Mouse (Mus musculus) inflammation-experienced regulatory T-cells (primary cell): ENCODE results near the gene 2410137M14Rik. TPM values are rescaled to one million over a fixed set of nuclear protein-coding genes. Genes with fewer than 3 reads are reported as not detected.

Source experiments
- polyA plus RNA-seq, 2 experiments: library from polyadenylated mRNA; unstranded; fragments of 100-300 nt; shearing (Covaris generic); gene quantifications; one replicate each; pipeline ENCODE4 v1.2.1; 2017

The 2410137M14Rik gene
- polyA plus RNA-seq = not detected

GRCm38 (mm10) chr17:36981221-36981813 is at the start of gene 2410137M14Rik:
2410137M14Rik (minus strand) TSS chr17:36981237.

GRCm38 (mm10) chr17:37022628-37023576 is 41.9 kb upstream of the 2410137M14Rik start, which contains the start of gene Mog:
Mog (minus strand) TSS chr17:37023398.

DNA sequence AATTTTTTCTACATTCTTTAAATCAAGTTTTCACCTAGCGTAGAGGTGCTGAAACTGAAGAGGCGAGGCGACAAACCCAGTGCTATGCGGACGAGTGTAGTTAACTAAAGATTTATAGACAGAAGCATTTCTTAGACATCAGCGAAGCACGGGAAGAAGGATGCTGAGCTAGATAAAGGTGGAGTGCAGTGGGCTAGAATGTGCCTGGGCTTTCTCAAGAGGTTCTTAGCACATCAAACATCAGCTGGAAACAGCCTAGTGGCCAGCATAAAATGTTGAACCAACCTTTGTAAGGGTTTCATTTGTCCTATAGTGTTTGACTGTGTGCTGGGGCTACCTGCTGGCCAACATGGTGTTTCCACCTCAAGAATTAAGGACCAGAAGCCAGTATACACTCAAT is 19.8 kb upstream of the 2410137M14Rik start, which contains the start of gene Zfp57:
Gene Zfp57 (plus strand): TSS at position 301 of the 400 bp plus-strand sequence.

DNA sequence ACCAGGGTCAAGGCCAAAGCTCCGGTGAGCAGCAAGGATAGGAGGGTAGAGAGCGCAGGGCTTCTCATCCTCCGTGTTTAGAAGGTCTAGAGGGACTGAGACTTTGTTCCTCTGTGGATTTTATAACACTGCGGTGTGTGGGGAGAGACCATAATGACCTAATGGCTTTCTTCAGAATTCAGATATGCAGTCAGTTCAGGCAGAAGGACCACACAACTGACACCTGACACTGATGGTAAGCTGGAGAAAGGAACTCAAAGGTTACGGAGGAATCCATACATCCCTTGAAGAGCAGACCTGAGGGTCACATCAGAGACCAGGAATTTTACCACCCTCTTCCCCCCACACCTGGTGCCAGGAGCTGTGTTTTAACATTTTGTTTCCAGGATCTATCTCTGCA is 8.4 kb upstream of the 2410137M14Rik start, which contains the start of gene H2-M5:
Gene H2-M5 (minus strand): TSS at position 101 of the 400 bp plus-strand sequence.

DNA sequence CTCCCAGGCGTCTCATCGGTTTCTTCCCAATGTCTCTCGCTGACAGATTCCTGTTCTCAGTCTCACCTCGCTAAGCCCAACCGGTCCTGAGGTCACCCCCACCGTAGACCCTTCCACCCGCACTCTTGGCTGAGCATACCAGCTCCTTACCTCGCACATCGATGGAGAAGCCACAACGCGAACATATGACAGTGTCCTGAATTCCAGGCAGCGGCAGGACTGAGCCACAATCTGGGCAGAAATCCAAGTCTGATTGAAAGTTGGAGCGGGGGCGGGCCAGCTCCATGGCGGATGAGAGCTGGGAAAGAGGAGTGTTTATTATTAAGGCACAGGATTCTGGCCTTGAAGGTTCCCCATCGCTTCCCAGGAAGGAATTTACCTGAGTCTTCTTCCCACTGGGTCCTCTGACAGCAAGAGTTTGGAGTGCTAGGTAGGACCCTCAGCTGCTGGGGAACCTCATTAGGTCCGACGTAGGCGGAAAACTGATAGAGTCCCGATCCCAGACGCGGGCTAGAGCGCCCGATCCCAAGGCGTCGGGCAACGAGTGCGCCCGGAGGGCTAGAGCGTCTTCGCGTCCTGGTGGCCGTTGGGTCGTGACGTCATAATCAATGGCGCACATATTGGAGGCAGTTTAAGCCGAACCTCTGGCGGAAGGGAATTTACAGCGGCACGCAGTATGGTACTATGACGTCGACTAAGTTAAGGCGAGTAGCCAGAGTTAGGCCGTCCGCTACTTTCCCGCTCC is 22.9 kb downstream of the 2410137M14Rik start, which contains the start of the genes Znrd1 and Znrd1as:
Gene Znrd1 (minus strand): TSS at position 561 of the 745 bp plus-strand sequence.
Gene Znrd1as (plus strand): TSS at position 594 of the 745 bp plus-strand sequence.

GRCm38 (mm10) chr17:36950981-36951947 is 29.8 kb downstream of the 2410137M14Rik start, which contains the start of gene Ppp1r11:
Ppp1r11 (minus strand) TSS chr17:36951741.

GRCm38 (mm10) chr17:36942791-36943471 is 38.1 kb downstream of the 2410137M14Rik start, which contains the start of gene Rnf39:
Rnf39 (plus strand) TSS chr17:36942918.

Other genes with a start within 250 kb of the 2410137M14Rik start
- under 1 TPM; 0.11 to 0.29 TPM for gene H2-M10.5, start 208.3 kb downstream of the 2410137M14Rik start, polyA plus RNA-seq
- gene H2-M10.6, start 169.1 kb downstream of the 2410137M14Rik start, polyA plus RNA-seq = not detected
- 100 to 1,000 TPM; 137 to 139 TPM for gene Trim26, start 144.1 kb downstream of the 2410137M14Rik start, polyA plus RNA-seq
- under 1 TPM; 0.17 to 0.28 TPM for gene Trim15, start 114.0 kb downstream of the 2410137M14Rik start, polyA plus RNA-seq
- gene Trim10, start 111.7 kb downstream of the 2410137M14Rik start, polyA plus RNA-seq = under 1 TPM; 0.18 to 0.42 TPM
- not detected for gene Trim40, start 91.1 kb downstream of the 2410137M14Rik start, polyA plus RNA-seq
- under 1 TPM; 0.10 to 0.45 TPM for gene Trim31, start 83.1 kb downstream of the 2410137M14Rik start, polyA plus RNA-seq
- gene Rnf39, start 38.3 kb downstream of the 2410137M14Rik start, polyA plus RNA-seq = under 1 TPM; 0.17 to 0.95 TPM
- 100 to 1,000 TPM; 151 to 165 TPM for gene Ppp1r11, start 29.5 kb downstream of the 2410137M14Rik start, polyA plus RNA-seq
- gene Znrd1, start 22.7 kb downstream of the 2410137M14Rik start, polyA plus RNA-seq = 10 to 100 TPM; 84.9 to 90.5 TPM
- gene Znrd1as, start 22.6 kb downstream of the 2410137M14Rik start, polyA plus RNA-seq = 1 to 10 TPM; 4.4 to 5.6 TPM
- under 1 TPM in 1 of 2 experiments, not detected in 1; 0.70 TPM for gene H2-M5, start 8.3 kb upstream of the 2410137M14Rik start, polyA plus RNA-seq
- gene Zfp57, start 19.9 kb upstream of the 2410137M14Rik start, polyA plus RNA-seq = under 1 TPM; 0.11 to 0.60 TPM
- gene Mog, start 42.2 kb upstream of the 2410137M14Rik start, polyA plus RNA-seq = not detected
- 10 to 100 TPM in 1 of 2 experiments, 1 to 10 TPM in 1; 8.3 to 13.7 TPM for gene Gabbr1, start 64.7 kb upstream of the 2410137M14Rik start, polyA plus RNA-seq
- gene Olfr90, start 107.3 kb upstream of the 2410137M14Rik start, polyA plus RNA-seq = under 1 TPM; 0.16 to 0.42 TPM
- under 1 TPM; 0.10 to 0.13 TPM for gene Olfr91, start 117.0 kb upstream of the 2410137M14Rik start, polyA plus RNA-seq
- gene Olfr92, start 138.9 kb upstream of the 2410137M14Rik start, polyA plus RNA-seq = under 1 TPM in 1 of 2 experiments, not detected in 1; 0.13 TPM
- gene Olfr93, start 180.3 kb upstream of the 2410137M14Rik start, polyA plus RNA-seq = not detected
- gene Ubd, start 212.7 kb upstream of the 2410137M14Rik start, polyA plus RNA-seq = 1 to 10 TPM in 1 of 2 experiments, under 1 TPM in 1; 0.17 to 2.7 TPM
- not detected for gene Olfr94, start 219.8 kb upstream of the 2410137M14Rik start, polyA plus RNA-seq
- not detected for gene Olfr95, start 231.9 kb upstream of the 2410137M14Rik start, polyA plus RNA-seq
- gene Olfr96, start 238.9 kb upstream of the 2410137M14Rik start, polyA plus RNA-seq = under 1 TPM; 0.19 to 0.78 TPM